Mouse (Mus musculus): ENCODE data around the gene Foxp1. TPM values are rescaled to one million over a fixed set of nuclear protein-coding genes. Genes with fewer than 3 reads are reported as not detected.

Gene Foxp1
- total RNA-seq, 2 experiments from 2014 or later = 88.5 to 93.5 TPM

DNA sequence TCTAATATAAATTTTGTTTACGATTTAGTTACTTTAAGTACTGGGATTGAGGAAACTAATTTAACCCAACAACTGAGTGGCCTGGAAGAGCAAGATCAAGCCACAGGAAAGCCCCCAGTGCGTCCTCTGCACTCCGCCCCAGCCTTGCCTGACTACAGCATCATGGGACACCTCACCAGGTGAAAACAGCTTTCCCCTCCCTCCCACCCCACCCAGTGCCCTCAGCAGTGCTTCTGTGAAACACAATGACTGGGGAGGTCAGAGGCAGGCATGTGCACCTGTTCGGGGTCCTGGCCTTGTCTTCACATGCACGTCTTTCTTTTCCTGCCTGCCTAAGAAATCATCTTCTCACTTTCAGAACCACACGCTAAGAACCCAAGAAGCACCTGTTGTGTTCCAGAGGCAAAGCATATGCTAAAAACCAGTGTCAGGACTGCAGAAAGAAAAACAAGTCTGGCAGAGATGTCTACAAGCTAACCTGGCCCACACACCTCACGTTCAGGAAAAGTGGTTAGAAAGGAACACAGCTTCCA lies 6.8 kb downstream of the Foxp1 start:
- no peak for DNase-seq (ENCODE audit: low spot score in 2 of 2)
- H3K4me3 ChIP-seq = peak overlapping the region; percentile 8; the same call in 1 of the 2 replicates
- TF ChIP-seq CTCF (conservative IDR thresholded peaks at IDR 0.05) = no peak
- peak overlapping the region; percentile 32 for H3K27ac ChIP-seq

DNA sequence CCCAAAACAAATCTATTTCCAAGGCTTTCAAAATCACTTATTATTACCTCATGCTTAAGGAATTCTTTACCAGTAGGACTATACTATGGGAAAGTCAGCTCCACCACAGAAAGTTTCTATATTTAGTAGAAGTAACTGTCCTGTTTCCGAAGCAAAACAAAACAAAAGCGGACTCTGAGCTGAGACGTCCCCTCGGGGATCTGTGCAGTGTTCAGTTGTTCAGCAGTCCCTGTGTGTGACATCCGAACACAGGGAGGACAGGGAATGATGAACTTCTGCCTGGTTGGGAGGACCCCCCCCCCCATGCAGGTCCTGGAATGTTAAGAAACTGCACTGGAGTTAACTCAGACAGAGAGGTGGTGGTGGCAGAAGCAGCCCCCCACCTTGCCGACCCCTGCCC lies 10.7 kb downstream of the Foxp1 start:
- DNase-seq (ENCODE audit: low spot score in 2 of 2) = no peak
- Histone ChIP-seq H3K4me3 (no peak overlapping the region), H3K27ac (no peak overlapping the region)
- no peak for TF ChIP-seq CTCF (conservative IDR thresholded peaks at IDR 0.05)

DNA sequence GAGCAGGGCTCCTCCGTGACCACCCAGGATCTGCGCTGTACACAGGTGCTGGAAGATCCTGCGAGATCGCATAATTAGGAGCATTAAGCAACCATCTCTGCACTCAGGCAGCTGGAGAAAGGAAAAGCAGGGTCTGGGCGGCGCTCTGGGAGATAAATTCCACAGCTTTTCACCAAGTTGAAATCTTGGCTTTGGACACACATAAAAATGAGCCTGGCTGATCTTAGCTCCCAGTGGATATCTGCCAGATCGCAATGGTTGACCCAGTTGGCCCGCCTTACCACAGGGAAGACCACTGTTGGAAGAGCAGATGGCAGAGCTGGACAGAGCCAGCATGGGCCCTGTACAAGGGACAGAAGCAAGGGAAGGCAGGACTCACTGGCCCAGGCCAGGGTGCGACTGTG lies 13.3 kb downstream of the Foxp1 start:
- Histone ChIP-seq H3K4me3 (no peak overlapping the region), H3K27ac (no peak overlapping the region)
- TF ChIP-seq CTCF (conservative IDR thresholded peaks at IDR 0.05) = no peak
- peak in 1 of 2 experiments; percentile 24 for DNase-seq (ENCODE audit: low spot score in 2 of 2)

DNA sequence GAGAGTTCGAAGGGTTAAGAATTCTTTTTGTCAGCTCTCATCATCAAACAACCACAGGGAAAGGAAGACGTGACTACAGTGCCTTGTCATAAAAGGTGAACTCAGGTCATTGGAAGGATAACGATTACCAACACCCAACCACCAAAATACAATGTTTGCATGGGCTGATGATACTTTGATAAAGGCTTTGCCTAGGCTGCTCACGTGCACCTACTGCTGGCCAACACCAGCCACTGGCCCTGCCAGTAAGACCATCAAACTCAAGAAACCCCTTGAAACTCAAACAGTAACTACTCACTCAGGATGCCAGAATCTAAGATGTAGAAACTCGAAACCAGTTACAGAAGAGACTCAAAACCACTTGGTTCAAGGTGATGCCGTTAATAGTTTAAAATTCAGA lies 15.7 kb downstream of the Foxp1 start:
- no peak overlapping the region for H3K4me3 ChIP-seq
- no peak overlapping the region for H3K27ac ChIP-seq
- no peak for DNase-seq (ENCODE audit: low spot score in 2 of 2)
- TF ChIP-seq CTCF (conservative IDR thresholded peaks at IDR 0.05) = peak; percentile 58

DNA sequence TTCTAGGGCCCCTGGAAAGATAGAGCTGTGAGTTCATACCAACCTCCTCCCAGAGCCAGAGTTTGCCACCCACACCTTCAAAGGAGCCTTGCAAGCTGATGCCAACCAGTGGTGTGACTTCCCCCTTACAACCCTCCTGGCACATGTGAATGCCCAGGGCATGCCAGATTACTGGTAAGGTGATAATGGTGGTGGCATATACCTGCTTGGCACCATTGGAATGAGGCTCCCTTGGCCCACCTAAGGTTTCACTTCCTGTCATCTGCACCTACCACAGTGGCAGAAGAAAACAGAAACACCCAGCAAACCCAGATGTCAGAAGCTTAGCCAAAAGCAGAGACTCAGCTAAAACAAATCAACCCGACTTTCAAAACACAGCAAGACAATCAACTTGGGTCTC lies 18.8 kb downstream of the Foxp1 start:
- no peak for DNase-seq (ENCODE audit: low spot score in 2 of 2)
- Histone ChIP-seq H3K4me3 (no peak overlapping the region), H3K27ac (no peak overlapping the region)
- TF ChIP-seq CTCF (conservative IDR thresholded peaks at IDR 0.05) = no peak

DNA sequence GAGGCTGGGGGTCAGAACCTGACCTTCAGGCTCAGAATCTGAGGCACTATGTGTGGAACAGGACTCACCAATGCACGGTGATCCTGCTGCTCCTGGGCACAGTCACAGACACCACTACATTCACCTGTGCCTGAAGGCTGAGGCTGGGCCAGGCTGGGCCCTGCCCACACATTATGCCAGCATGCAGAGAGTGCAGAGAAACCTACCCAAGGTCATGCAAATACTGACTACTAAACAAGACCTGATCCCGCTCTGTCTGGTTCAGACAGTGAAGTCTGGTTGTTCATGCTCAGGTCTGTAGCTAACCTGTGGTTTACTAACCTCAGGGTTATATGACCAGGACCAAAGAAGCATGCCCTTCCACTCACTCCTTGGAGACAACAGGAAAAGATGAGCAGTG lies 19.8 kb downstream of the Foxp1 start:
- TF ChIP-seq CTCF (conservative IDR thresholded peaks at IDR 0.05) = no peak
- H3K4me3 ChIP-seq = no peak overlapping the region
- no peak overlapping the region for H3K27ac ChIP-seq
- no peak for DNase-seq (ENCODE audit: low spot score in 2 of 2)

DNA sequence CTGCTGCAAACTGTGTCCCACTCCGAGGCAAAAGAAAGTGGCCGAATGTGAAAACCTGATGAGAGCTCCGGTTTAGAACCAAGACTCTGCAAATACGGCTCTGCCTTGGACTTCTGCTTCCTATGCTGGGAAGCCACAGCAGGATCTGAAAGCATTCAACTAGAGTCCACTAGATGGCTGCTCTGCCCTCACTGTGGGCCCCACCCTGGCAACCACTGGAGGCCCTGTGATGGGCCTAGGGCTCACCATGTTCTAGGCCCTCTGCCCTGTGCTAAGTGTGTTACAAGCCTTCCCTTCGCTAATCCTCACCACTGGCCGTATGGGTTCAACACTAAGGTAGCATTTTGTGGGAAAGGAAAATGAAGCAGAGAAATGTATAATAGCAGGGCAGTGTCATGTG lies 20.2 kb downstream of the Foxp1 start:
- H3K4me3 ChIP-seq = no peak overlapping the region
- no peak overlapping the region for H3K27ac ChIP-seq
- TF ChIP-seq CTCF (conservative IDR thresholded peaks at IDR 0.05) = peak; percentile 22; the same call in 1 of the 2 replicates
- no peak for DNase-seq (ENCODE audit: low spot score in 2 of 2)

DNA sequence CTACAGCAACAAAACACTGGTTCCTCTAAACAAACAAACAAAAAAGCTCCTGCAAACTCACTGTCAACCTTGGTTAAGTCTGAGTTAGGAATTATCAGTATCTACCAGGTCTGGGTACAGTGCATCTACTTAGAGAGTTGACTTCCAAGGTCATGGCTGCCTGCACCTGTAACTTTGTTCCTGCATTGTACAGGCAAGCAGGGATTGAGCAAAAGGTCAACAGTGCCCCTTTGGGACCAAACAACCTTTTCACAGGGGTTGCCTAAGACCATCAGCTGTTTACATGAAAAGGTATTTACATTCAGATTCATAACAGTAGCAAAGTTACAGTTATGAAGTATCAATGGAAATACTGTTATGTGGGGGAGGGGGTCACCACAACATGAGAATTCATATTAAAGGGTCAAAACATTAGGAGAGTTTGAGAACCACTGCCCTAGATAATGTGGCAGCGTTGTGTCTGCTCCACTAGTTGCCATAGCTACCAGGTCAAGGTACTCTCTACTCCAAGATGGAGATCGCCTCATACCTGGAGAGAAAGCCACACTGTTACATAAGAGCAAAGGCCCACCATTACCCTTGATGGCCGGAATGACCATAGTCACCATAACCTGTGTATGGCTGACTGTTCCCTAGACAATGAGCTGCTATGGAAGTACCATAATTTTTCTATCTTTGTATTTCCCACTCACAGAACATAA lies 21.8 kb downstream of the Foxp1 start:
- DNase-seq (ENCODE audit: low spot score in 2 of 2) = no peak
- H3K4me3 ChIP-seq = no peak overlapping the region
- no peak for TF ChIP-seq CTCF (conservative IDR thresholded peaks at IDR 0.05)
- no peak overlapping the region for H3K27ac ChIP-seq

DNA sequence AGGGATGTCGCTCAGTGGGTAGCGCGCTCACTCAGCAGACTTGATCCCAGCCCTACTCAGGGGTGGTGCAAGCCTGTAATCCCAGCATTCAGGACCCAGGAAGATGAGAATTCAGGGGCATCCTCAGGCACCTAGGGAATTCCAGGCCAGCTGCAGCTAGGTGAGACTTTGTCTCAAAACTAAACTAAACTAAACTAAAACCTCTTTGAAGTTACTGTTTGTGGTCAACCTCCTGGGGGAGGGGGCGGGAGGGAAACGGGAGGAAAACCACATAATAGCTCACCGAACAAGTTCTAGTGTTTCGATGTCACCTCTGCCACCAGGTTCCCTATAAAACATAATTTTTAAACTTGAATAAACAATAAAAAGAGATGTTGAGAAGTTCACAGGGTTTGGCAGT lies 24.4 kb downstream of the Foxp1 start:
- Histone ChIP-seq H3K27ac (no peak overlapping the region), H3K4me3 (no peak overlapping the region)
- no peak for TF ChIP-seq CTCF (conservative IDR thresholded peaks at IDR 0.05)
- no peak for DNase-seq (ENCODE audit: low spot score in 2 of 2)

DNA sequence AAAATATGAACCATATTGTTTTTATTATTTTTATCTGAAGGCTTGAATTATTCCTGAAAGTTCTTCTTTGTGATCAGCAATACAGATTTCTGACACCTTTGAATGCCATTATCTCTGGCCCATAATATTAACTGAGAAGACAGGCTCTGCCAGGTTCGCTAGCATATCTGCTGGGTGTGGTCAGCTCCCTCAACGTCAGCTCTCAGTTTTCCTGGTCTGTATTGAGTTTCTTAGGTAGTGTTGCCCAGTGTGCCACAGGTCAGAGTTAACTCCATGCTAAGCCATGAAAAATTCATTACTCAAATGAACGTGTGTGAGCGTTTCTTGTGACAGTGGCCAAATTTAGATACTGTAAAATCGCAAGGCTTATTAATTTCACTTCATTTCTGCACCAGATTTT lies 26.4 kb downstream of the Foxp1 start:
- no peak for TF ChIP-seq CTCF (conservative IDR thresholded peaks at IDR 0.05)
- DNase-seq (ENCODE audit: low spot score in 2 of 2) = no peak
- H3K4me3 ChIP-seq = no peak overlapping the region
- no peak overlapping the region for H3K27ac ChIP-seq

DNA sequence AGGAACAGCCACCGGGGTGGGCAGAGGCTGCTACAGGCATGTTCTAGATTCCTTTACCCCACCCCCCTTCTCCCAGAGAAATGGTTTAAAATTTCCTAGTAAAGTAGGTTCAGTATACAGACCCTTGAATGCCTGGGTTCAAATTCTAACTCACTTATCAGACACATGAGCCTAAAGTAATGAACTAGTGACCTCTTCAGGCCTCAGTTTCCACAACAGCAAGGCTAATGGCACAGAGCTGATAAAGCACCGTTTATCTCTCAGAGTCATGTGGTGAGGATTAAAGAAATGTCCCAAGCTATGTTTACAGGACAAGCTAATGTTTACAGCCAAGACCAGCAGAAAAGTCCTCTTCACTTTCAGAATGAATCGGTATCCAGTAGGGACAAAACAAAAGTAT lies 29.6 kb downstream of the Foxp1 start:
- 0 out of 2 replicates have a peak overlapping the region, but pooled peaks have one; percentile 14 for H3K27ac ChIP-seq
- H3K4me3 ChIP-seq = no peak overlapping the region
- peak; percentile 26; the same call in 1 of the 2 replicates for TF ChIP-seq CTCF (conservative IDR thresholded peaks at IDR 0.05)
- DNase-seq (ENCODE audit: low spot score in 2 of 2) = no peak

DNA sequence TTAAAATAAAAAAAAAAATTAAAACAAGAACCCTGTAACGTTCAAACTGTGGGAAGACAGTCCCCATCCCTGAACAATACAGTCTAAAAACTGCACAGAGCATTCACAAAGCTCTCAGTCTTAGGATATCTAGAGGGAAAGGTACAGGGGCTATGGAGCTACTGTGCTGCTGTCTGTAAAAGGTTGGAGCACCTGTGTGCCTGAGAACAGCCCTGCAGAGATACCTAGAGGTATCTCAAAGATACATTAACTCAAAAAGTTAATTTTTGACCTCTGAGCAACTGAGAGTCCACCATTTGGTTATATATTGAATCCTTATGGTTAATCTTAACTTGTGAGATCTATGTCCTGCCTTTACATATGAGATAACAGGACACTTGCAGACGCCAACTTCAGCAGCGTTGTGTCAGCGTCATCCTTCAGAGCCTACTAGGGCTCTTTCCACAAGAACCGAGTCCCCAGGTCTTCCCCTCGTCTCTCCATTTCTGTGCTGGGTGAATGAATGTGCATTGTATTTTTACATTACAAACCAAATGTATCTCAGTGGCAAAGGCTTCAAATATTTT lies 30.5 kb downstream of the Foxp1 start:
- peak overlapping the region; percentile 39; the same call in 1 of the 2 replicates for H3K27ac ChIP-seq
- no peak for TF ChIP-seq CTCF (conservative IDR thresholded peaks at IDR 0.05)
- no peak overlapping the region for H3K4me3 ChIP-seq
- no peak for DNase-seq (ENCODE audit: low spot score in 2 of 2)

DNA sequence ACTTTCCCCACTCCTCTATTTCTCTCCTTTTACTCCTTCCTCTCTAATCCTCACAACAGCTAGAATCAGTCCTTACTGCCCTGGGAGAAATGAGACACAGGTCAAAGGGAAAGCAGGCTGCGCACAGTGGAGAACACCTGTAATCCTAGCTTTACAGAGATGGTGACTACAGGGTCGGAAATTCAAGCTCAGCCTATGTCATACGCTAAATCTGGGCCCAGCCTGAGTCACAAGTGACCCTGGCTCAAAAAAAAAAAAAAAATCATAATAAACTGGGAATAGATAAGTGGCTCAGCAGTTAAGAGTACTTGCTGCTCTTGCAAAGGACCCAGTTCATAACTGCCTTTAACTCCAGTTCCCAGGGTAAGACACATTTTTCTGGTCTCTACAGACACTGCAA lies 31.4 kb downstream of the Foxp1 start:
- no peak for TF ChIP-seq CTCF (conservative IDR thresholded peaks at IDR 0.05)
- DNase-seq (ENCODE audit: low spot score in 2 of 2) = no peak
- no peak overlapping the region for H3K27ac ChIP-seq
- no peak overlapping the region for H3K4me3 ChIP-seq

Data from layer of hippocampus, adult 2 months (tissue).